Mouse (Mus musculus) MEL (cell line): ENCODE results near the gene Ube2z.

ENCODE experiments used
- CHD1 ChIP-seq: IDR thresholded peaks from 2 replicates; pipeline ENCODE4 v1.6.1; 2012; ENCODE audit warnings: low read depth, mild to moderate bottlenecking, inconsistent platforms, low read length, improper control_type of control experiment
- CTCF ChIP-seq, 3 experiments: IDR thresholded peaks in 2 of 3; conservative IDR thresholded peaks in 1 of 3; 2 replicates each; pipeline ENCODE4 v1.5.1; 2011 to 2012; ENCODE audit warnings: low read length in 3 of 3, low read depth in 2 of 3, mild to moderate bottlenecking in 2 of 3, improper control_type of control experiment in 1 of 3, inconsistent platforms in 1 of 3, mixed read lengths in 1 of 3, moderate library complexity in 1 of 3; ENCODE audit not compliant: control insufficient read depth in 1 of 3, insufficient read depth in 1 of 3, poor library complexity in 1 of 3, severe bottlenecking in 1 of 3
- MAFK ChIP-seq: IDR thresholded peaks from 2 replicates; pipeline ENCODE4 v1.6.1; 2011; ENCODE audit warnings: low read depth, mild to moderate bottlenecking, low read length, improper control_type of control experiment, borderline replicate concordance
- MXI1 ChIP-seq: IDR thresholded peaks from 2 replicates; pipeline ENCODE4 v1.6.1; 2011; ENCODE audit warnings: mild to moderate bottlenecking, low read depth, low read length, improper control_type of control experiment
- SIN3A ChIP-seq: IDR thresholded peaks from 2 replicates; pipeline ENCODE4 v1.6.1; 2012; ENCODE audit warnings: low read length, improper control_type of control experiment, inconsistent platforms

DNA sequence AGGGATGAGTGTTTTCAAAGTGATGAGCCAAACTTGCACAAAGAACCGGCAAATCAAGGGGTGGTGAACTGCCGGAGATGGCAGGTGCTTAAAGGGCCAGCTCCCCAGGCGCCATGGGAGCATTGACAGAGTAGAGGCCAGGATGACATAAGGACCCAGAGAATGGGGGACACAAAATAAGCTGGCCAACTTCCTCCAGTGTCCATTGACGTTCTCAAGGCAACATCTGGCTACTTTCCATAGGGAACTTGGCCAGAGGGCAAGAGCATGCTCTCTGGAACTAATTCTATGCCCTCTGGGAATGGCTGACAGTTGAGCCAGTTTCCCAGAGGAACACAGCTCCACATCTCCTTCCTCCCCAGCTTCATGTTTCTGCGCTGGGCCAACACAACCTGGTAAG, 3.0 kb upstream of the Ube2z start:
- TF ChIP-seq CHD1, result no peak
- no peak for TF ChIP-seq MAFK
- no peak for TF ChIP-seq MXI1
- no peak for TF ChIP-seq SIN3A
- no peak for TF ChIP-seq CTCF (IDR thresholded peaks at IDR 0.05 in 2 of 3, conservative IDR thresholded peaks at IDR 0.05 in 1 of 3; ENCODE audit: control insufficient read depth in 1 of 3, insufficient read depth in 1 of 3, low read depth in 2 of 3, low read length in 3 of 3, poor library complexity in 1 of 3, severe bottlenecking in 1 of 3)
